Mouse (Mus musculus) activated CD4-positive, CD25-positive, alpha-beta regulatory T cell, adult 4 months (primary cell): ENCODE data around the gene Atp8a1. TPM values are rescaled to one million over a fixed set of nuclear protein-coding genes. Genes with fewer than 3 reads are reported as not detected.
"Not testable (repeated sequence)": the region's sequence is repeated elsewhere in the genome, so short reads cannot be mapped to it uniquely, and the experiment has no call there.

ENCODE experiments used
- ATAC-seq: one replicate; pipeline ENCODE4 v1.8.0; 2017
- polyA plus RNA-seq, 2 experiments: library from polyadenylated mRNA; unstranded; fragments of 100-300 nt; shearing (Covaris generic); gene quantifications; one replicate each; pipeline ENCODE4 v1.2.1; 2017

The Atp8a1 gene
- polyA plus RNA-seq, 2 experiments from 2014 or later, result 7.2 to 9.1 TPM

DNA sequence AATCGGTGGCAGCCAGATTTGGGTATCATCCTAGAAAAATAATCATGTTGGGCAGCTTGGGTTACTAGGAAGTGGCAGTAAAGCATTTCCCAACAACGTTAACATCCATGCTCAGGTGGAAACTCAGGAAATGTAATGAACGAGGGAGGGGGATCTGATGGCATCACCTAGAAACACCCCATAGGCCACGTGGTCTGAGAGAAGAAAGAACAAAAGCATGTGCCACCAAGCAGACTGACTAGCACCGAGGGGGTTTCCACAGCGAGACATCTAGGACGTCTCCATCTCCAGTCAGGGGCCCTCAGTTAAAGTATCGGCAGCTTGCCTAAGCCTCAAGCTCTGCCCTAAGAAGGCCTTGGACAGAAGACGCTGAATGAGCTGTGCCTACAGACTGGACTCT, 21.0 kb downstream of the Atp8a1 start:
- peak; percentile 43 for ATAC-seq

DNA sequence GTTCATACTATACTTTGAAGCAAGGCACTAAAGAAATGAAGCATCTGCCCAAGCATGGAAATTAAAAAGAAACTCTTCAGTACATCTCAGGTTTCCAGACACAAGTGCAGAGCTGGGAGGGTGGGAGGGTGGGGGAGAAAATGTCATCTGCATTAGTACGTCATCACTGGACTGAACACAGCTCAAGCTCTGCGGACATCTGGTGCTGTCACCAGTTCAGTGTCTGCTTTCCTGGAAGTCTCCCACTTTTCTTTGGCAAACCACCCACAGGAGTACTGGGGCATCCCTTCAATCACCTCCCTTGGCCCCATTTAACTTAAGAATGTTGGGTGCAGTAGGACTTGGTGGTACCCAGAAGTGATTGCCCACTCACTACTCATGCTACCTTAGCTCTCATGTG, 22.6 kb downstream of the Atp8a1 start:
- ATAC-seq, result no peak

DNA sequence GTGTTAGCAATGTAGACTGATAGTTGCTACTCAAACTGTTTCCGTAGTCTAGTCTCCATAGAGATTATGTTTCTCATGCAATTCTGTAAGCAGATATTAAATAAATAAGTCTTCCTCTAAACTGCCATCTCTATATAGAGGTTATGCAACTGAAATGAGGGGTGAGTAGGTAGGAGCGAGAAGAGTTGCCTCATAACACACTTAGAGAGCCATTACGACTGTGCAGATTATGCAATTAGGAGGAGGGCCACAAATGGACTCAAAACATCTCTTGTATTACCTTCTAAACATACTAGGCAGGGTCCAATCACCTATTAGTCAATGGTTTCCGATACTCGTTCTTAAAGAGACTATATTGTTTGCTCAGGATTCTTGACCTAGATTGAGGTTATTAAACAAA, 23.5 kb downstream of the Atp8a1 start:
- ATAC-seq, result no peak

DNA sequence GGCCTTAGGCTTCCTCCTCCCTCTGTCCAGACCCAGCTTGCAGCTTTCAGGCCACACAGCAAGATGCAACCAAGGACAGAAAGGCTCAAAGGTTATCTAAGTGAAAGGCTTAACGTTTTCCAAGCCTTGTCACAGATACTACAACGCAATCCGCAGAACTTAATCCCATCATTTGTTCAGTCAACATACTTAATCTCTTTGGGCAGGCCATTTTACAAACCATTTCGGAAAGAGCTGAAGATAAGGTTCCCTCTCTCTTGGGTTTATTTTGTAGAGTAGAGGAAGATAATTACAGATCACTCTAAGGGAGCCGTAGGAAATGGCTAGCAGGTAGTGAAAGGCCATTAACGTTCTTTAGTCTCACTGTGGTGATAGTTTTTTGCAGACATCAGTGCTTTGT, 24.6 kb downstream of the Atp8a1 start:
- ATAC-seq, result no peak

DNA sequence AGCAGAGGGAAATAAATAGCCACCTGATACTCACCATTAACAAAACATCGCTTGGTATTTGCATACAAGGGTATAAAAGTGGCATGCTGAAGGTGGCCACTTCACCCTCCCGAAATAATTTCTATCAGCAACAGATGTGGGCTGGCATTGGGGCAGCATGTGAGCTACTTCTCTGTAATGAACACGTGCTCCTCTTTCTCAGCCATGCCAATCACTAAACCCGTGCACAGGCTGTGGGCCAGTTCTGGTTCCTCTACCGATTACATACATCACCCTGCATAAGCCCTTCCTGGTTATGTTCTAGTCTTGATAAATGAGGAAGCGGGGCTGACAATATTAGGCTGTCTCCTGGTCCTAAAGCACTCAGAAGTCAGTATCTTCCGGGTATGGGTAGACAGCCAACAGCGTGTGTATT, 25.2 kb downstream of the Atp8a1 start:
- no peak for ATAC-seq

DNA sequence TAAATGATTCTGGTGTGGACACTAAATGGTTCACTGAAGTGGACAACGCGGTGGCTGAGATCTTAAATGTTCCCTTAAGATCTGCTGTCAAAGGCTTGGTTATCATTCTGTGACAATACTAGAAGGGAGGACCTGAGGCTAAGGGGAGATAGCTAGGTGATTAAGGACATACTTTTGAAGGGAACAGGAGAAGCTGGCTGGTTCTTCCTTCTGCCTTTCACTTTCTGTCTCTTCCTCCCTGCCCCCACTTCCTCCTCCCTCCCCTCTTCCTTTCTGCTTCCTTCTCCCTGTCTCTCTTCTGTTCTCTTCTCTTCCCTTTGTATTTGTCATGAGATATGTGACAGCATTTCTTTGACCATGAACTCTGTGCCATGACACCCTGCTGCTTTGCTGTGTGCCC, 26.0 kb downstream of the Atp8a1 start:
- ATAC-seq, result peak; percentile 50

DNA sequence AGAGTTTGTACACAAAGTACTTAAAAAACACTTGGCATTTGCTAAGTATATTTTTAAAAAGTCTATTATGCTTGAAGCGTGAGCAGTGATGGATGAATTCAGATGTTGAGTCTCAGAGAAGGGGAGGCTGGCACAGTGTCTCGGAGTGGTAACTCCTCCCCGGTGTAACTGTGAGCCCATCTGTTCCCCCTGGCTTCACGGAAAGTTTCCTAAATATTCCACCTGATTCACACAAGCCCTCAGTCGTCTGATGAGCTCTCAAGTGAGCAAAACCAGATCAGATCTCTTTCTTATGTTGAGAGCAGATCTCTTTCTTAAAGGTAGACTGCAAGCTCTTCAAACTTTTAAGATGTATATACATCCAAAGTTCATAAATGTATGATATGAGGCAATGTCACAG, 27.8 kb downstream of the Atp8a1 start:
- ATAC-seq, result no peak

DNA sequence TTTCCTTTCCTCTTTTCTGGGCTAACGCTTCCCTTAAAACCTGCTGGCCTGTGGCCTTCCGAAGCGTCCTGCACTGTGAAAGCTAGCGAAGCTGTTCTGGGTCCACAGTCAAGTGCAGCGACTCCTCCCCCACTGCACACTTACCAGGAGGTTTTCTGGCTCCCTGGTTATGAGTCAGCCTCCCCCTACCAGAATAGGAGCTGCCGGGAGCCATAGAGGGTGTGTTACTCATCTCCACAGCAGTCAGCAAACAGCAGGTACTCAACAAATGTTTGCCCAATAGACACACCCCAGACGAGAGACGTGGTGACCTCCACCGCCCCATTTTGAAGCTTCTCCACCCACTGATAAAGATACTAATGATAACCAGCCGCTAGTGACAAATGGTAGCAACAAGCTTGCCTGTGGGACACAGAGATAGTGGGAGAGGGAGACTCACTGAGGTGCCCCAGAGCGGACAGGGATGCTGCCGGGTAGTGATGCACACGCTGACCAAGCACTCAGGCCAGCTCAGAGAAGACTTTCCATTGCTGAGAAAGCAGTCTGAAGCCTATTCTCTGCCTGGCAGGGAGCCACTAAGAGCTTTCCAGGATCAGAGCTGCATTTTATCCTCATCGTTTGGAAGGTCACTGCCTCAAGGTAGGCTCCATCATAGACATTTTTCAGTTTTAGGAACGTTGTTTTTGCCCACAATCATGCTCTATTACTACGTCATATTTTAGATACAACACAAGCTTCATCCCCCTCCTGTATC, 31.5 kb downstream of the Atp8a1 start:
- no peak for ATAC-seq

DNA sequence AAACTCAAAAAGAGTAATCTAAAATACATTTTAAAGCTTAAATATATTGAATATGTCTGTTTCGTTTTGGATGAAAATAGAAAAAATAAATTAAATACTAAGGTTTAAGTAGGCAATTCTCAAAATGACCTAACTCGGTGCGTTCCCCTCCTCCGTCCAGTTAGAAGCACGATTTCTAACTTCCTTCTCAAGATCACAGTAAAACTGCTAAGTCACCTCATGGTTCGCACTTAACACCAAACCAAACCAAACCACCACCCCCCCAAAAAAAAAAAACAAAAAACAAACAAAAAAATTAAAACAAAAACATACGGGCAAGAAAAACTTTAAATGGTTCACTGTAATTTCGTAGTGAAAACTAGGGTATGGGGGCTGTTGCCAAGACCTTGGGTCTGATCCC, 32.2 kb downstream of the Atp8a1 start:
- not testable (repeated sequence) for ATAC-seq

DNA sequence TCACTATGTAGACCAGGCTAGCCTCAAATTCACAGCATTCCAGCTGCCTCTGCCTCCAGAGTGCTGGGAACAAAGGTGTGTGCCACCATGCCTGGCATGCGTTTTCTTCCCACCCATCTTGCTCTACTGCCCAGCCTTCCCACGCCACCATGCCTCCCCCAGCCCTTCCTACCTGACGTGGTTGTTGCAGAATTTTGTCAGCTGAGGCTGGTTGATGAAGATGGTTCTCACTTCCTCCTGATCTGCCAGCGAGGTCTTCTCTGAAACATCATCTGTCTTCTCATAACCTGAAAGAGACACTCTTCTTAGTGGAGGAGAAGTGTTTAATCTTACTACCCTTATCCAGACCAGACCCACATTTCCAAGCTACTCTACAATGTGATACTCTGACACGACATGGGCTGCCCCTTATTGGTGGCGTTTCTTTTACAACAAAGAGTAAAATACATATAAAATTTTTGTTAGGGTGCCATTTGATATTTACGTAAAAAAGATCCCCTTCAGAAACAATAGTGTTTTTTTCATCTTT, 32.7 kb downstream of the Atp8a1 start:
- ATAC-seq, result no peak

DNA sequence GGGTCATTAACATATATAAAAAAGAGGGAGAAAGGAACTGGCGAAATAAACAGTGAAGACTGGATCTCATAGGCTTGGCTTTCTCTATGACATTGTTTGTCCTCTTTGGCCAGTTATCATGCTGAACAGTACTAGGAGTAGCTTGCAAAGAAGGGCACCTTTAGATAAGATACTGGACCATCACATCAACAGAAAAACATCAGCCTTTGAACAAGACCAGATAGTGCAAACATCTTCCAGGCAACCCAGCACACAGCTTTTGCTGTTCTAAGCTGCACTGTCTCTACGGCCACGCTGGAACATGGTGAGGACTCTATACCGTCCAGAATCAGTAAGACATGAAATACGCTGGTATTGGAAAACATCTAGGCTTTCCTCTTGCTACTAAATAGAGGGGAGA, 33.9 kb downstream of the Atp8a1 start:
- no peak for ATAC-seq

DNA sequence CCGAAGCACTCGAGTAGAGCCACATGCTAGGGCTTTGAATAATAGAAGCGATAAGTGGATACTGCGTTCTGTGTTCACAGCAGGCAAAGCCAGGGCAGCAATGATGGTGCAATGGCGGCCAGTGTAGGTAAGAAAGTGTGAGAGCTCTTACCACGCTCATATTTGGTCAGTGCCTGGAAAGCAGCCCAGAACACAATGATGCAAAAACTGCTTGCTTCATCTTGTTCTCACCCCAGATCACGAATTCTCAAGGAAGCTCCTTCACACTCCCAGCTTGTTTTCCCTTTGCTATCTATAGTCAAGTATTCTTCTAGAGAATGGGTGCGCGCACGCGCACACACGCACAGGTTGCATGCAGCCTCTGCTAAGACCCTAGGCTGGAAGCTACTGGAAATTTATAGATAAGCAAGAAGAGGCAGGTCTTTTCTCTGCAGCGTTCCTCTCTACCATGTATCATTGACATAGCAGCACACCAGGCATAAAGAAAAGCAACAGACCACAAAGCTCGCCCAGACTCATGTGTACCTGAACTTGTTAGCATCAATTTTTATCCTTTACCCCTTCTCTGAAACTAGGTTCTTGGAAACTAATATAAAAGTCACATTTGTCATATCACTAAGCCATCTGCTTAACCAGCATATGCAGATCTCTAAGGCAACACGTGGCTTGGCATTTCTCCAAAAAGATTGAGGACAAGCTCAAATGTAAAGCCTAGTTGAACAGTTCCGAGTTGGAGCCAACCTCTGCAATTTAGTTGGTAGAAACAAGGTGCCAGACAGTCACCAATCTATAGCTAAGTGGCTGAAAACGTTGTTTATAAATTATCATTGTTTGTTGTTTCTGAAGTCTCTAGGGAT, 44.8 kb downstream of the Atp8a1 start:
- peak; percentile 46 for ATAC-seq

DNA sequence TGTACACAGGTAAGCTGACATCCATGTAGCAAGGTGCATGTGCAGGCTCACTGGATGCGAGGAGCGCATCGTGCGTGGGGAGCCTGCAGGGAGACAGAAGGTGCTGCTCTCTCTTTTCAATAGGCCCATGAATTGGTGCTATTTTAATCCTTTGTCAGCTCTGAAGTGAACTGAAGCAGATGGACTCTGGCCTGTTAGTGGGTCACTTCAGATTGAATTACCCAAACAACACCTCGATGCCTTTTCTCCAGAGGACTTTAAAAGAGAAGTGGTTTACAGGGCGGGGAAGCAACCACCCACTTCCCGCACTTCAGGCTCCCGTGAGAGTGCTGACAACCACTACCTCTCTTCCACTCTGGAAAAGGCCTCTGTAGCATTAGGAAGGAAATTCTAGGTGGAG, 46.4 kb downstream of the Atp8a1 start:
- ATAC-seq, result no peak

DNA sequence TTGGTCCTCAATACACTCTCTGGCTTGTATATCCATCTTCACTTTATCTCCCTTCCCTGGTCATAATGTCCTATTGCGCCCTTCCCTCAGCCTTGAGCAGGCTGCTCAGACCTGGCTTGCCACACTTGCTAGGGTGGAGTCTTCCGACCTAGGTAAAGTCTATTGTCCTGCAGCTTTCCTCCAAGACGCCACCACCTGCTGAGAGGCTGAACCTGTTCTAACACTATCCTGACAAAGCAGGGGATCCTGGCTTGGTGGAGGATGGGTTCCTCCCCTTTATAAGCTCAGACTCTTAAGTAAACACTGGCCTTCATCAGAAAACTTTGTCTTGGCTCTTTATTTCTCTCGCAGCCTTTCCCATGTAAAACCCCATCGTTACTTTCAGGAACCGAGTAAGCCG, 47.4 kb downstream of the Atp8a1 start:
- ATAC-seq, result no peak

DNA sequence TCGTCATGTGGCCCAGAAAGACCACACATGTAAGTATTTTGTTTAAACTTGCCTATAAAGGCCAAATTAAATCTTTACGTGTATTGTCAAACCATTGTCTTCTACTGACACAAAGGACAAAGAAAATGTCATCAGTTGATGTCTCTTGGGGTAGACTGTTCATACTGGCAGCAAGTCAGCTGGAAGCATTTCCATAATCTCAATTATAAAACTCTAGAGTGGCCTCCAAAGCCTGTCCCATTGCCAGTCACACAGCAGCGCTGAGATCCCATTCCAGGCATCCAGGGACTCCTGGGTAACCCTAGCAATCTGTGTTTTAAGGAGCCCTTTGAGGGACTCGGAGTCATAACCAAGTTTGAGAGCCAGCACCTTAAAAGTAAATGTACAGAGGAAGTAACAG, 48.9 kb downstream of the Atp8a1 start:
- no peak for ATAC-seq

DNA sequence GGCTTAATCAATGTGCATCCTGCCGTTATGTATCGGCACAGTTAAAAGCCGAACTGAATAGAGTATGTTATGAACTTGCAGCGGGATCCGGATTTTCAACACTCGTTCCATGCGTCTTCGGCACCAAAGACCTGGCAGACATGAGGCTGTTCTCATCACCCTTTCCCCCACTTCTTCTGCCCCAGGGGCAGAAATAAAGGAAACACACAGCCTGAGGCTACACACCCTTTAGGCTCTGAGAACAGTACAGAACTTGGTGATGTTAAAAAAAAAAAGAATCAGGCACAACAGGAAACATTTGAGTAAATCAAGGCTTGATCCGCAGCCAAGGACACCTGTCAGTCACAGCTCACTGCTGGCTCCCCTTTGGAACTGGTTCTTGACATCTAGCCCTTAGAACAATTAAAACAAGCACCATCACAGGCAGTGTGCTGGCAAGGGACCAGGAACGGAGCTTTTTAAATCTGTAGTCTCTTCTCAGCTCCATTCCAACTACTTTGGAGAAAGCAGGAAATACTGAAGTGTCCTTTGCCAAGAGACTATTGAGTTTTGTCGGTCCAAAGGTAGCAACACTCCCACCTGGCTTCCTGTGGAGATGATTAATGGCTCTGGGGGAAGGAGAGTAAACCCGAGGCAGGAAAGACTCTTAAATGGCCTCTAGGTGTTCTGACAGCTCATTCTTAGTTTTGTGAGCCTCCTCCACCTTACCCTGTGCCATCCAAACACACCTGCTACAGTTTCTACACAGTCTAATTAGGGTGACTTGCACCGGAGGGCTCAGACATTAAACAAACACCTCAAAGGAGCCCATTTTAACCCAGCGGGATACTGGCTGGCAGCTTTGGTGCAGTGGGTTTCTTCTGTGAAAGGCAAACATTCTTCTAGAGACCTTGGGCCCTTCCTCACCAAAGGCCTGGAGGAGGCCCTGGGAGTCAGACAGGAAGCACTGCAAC, 50.0 kb downstream of the Atp8a1 start:
- ATAC-seq, result no peak

DNA sequence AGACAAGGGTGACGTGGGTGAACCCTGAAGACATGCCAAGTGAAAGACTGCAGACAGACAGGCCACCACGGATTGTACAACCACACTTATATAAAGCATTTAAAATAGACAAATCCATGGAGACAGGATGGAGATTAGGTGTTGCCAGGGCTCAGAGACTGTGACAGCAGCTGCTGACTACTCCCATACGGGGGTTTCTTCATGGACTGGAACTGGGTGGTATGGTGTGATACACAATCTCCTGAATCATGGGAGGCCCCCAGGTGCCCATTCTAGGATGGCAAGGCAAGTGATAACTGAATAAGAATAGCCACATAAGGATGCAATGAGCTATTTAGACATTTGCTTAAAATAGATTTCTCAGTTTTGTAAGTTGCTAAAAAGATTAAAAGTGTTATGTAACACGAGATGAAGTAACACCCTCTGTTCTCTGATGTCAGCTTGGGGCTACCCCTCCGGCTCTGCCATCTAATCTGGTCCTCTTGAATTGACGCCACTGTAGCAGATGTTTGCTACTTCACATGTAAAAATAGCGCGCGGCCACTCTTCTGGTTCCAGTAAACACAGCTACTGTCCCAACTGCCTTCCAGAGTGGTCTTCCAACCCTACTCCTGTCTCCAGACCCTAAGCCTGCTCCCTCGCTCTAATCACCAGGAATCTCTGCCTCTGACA, 53.0 kb downstream of the Atp8a1 start:
- ATAC-seq, result no peak

DNA sequence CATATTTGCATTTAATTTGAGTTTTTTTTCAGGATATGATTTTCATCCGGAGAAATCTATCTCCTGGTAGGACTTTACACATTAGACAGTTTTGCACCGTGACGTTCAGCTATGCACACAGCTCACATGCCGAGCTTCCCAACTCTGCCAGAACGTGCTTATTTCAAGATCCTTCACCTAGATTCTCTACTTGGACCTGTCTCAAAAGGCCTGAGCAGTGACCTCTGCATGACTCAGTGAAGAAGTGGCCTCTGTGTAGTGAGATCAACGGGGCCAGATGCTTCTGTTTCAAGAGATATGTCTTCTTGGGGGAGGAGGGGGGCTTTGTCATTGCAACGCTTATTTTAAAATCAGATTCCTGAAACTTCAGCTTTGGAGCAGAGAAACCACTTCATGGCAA, 64.5 kb downstream of the Atp8a1 start:
- ATAC-seq, result no peak

DNA sequence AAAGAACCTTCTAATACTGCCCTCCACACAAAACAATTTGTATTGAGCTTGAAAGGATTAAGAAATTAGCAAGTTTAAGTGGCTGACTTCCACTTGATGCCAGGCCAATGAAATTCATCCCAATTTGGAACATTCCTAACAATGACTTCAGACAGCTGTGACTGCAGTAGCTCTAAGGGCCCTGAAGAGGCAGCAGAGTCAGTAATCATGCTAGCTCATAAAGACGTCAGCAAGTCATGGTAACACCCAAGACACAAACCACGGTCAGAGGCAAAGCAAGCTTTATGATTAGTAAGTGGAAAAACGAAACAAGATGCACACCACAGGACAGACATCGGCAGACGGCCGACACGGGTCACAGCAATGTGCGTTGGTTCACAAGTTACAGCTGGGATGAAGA, 69.2 kb downstream of the Atp8a1 start:
- no peak for ATAC-seq

DNA sequence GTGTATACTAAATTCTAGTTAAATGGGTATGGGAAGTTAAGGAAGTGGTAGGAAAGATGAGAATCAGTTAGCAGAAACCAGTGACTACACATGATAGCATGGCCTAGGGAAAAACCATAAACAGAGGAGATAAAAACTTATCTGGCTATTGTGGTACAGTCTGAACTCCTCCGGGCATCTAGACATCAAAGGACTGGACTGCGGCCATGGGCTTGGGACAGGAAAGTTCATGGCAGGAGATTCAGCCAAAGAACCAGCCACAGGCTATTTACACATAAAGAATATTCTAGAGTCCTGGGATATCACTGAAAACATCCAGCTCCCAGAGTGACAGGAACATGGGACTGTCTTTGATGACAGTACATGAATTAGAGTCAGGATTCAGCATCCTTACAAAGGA, 73.0 kb downstream of the Atp8a1 start:
- ATAC-seq, result no peak

DNA sequence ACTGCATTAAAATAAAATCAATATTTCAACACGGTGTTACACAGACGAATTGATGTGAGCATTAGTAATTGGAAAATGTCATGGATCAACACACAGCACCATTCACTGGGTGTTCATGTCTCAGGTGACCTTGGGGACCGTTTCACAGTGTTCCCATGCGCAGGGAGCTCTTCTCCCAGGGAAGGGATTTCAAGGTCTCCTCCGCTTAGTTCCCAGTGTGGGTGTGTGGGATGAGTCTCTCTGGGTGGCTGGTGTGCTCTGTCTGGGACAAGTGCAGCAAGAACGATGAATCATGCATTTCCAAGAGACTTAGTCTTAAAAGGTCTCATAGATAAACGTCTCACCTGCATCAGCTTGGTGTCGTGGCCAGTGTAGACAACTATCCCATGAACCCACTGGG, 78.5 kb downstream of the Atp8a1 start:
- ATAC-seq, result no peak

DNA sequence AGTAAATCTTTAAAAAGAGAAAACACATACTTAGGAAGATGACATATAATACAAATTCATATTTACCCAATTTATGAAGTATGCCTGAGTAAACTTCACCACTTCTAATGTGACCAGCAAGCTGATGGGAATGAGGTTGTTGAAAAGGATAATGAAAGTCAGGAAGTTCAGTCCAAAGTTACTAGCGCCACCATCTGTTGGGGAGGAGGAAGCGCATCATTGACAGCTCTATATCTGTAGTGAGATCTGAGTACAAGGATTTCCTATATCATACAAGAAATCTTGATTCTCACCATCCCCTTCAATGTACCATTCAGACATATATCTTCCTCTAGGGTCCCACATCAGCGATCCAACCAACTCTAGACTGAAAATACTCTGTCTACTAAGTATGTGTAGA, 82.4 kb downstream of the Atp8a1 start:
- peak; percentile 23 for ATAC-seq
